In genomic region chr17:26932839-26933398, GRCm38 (mm10) we compare ENCODE assay signal across 8 mouse cellular contexts. TPM values are rescaled to one million over a fixed set of nuclear protein-coding genes. Genes with fewer than 3 reads are reported as not detected.
DNase-seq lines count a peak whose midpoint lies in the region; ATAC-seq and TF ChIP-seq lines count a peak whose summit lies in the region.

Gene Phf1, plus strand, starts transcription at chr17:26933052.

- in situ Hi-C loops in ES-E14 (cut with MboI; ENCODE audit: low sequenced_read_pairs in 2 of 2, unreplicated experiment in 2 of 2) = no loop called here

- TF ChIP-seq CTCF in liver, postnatal 0 days (IDR thresholded peaks at IDR 0.05; ENCODE audit: low read depth) = no peak; the same call in none of the 2 replicates

- H3K9me3 ChIP-seq in ES-E14 (ENCODE audit: control insufficient read depth, insufficient read depth, low read depth, low read length) = no peaks in the 10 kb centered on the region
- no peaks in the 10 kb centered on the region for H3K9me3 ChIP-seq in forebrain, embryonic 16.5 days (ENCODE audit: control insufficient read depth, low read length)
- H3K9me3 ChIP-seq in liver, postnatal 0 days (ENCODE audit: low read length) = no peaks in the 10 kb centered on the region
- no peaks in the 10 kb centered on the region for H3K9me3 ChIP-seq in neural tube, embryonic 13.5 days

- peaks cover 6 to 9% of the 10 kb centered on the region in 2 experiments; a peak in 2 of 4 replicates for H3K4me1 ChIP-seq in ES-E14 (ENCODE audit: control insufficient read depth in 2 of 2, insufficient read depth in 2 of 2, low read length in 2 of 2, poor library complexity in 1 of 2)
- H3K4me1 ChIP-seq in forebrain, embryonic 16.5 days (replicated peaks; ENCODE audit: control insufficient read depth, insufficient read depth, low read length) = peaks cover 18% of the 10 kb centered on the region
- H3K4me1 ChIP-seq in liver, postnatal 0 days (ENCODE audit: insufficient read depth) = peaks cover 22% of the 10 kb centered on the region
- peaks cover 30% of the 10 kb centered on the region for H3K4me1 ChIP-seq in neural tube, embryonic 13.5 days (replicated peaks)

- DNase-seq in ES-E14 (ENCODE audit: low read depth, low spot score) = peak; percentile 89
- DNase-seq in cerebellum, adult 18-20 months = peak; percentile 95 to 98
- peak; percentile 93 for DNase-seq in heart, postnatal 25 days (ENCODE audit: low spot score)
- peak; percentile 97 for DNase-seq in layer of hippocampus, adult 11-12 months (ENCODE audit: low spot score)
- DNase-seq in liver, postnatal 0 days = peak; percentile 99
- peak; percentile 84 for DNase-seq in telencephalon, adult 2 months (ENCODE audit: low read depth, low spot score)

- H3K27ac ChIP-seq in ES-E14 (ENCODE audit: insufficient read depth, low read depth, low read length, poor library complexity, severe bottlenecking) = no peak within 1 kb of the TSS; the same call in 1 of the 2 replicates
- H3K27ac ChIP-seq in forebrain, embryonic 16.5 days (ENCODE audit: low read length) = peak within 1 kb of the TSS; percentile 90
- peak within 1 kb of the TSS; percentile 68 for H3K27ac ChIP-seq in liver, postnatal 0 days (ENCODE audit: low read depth)
- H3K27ac ChIP-seq in neural tube, embryonic 13.5 days (replicated peaks) = peak within 1 kb of the TSS; percentile 88

- H3K36me3 ChIP-seq in ES-E14 (ENCODE audit: control insufficient read depth, insufficient read depth, low read length, poor library complexity, severe bottlenecking) = peaks cover 43% of the 10 kb centered on the region
- H3K36me3 ChIP-seq in forebrain, embryonic 16.5 days (ENCODE audit: control insufficient read depth, insufficient read depth) = 0 out of 2 replicates have a peak, but pooled peaks cover 2% of the 10 kb centered on the region
- peaks cover 27% of the 10 kb centered on the region for H3K36me3 ChIP-seq in liver, postnatal 0 days (replicated peaks; ENCODE audit: insufficient read depth, low read length)
- peaks cover 38% of the 10 kb centered on the region for H3K36me3 ChIP-seq in neural tube, embryonic 13.5 days

- no peaks in the 10 kb centered on the region for H3K27me3 ChIP-seq in forebrain, embryonic 16.5 days (replicated peaks; ENCODE audit: control insufficient read depth, insufficient read depth, low read length)
- no peaks in the 10 kb centered on the region for H3K27me3 ChIP-seq in liver, postnatal 0 days (ENCODE audit: insufficient read depth, low read length)
- H3K27me3 ChIP-seq in neural tube, embryonic 13.5 days = no peaks in the 10 kb centered on the region

- intact Hi-C loops in heart, postnatal 25 days (cut with DNase I) = no loop called here

- H3K9ac ChIP-seq in ES-E14 (ENCODE audit: insufficient read depth, low read depth, low read length, poor library complexity, severe bottlenecking) = peak within 1 kb of the TSS; percentile 41
- H3K9ac ChIP-seq in forebrain, embryonic 16.5 days (replicated peaks; ENCODE audit: low read depth, low read length) = peak within 1 kb of the TSS; percentile 73
- peak within 1 kb of the TSS; percentile 83 for H3K9ac ChIP-seq in liver, postnatal 0 days (replicated peaks)
- peak within 1 kb of the TSS; percentile 89 for H3K9ac ChIP-seq in neural tube, embryonic 13.5 days

- peak; percentile 85 for ATAC-seq in forebrain, embryonic 16.5 days
- ATAC-seq in liver, postnatal 0 days = peak; percentile 96
- ATAC-seq in neural tube, embryonic 13.5 days (ENCODE audit: low read depth) = peak; percentile 81

- under 1% methylated on average over 36 of the region's 43 CpGs for WGBS in forebrain, embryonic 16.5 days
- under 1% methylated on average over 26 of the region's 43 CpGs for WGBS in liver, postnatal 0 days (ENCODE audit: insufficient replicate concordance)
- under 1% methylated on average over 43 of the region's 43 CpGs for WGBS in neural tube, embryonic 13.5 days

- peak within 1 kb of the TSS; percentile 59 to 79 for H3K4me3 ChIP-seq in ES-E14 (ENCODE audit: insufficient read depth in 1 of 2, low read depth in 1 of 2, low read length in 2 of 2, poor library complexity in 1 of 2, severe bottlenecking in 1 of 2)
- peak within 1 kb of the TSS; percentile 78 for H3K4me3 ChIP-seq in forebrain, embryonic 16.5 days (replicated peaks; ENCODE audit: low read length)
- peak within 1 kb of the TSS; percentile 74 for H3K4me3 ChIP-seq in liver, postnatal 0 days (ENCODE audit: low read depth, low read length)
- H3K4me3 ChIP-seq in neural tube, embryonic 13.5 days = peak within 1 kb of the TSS; percentile 63

- TF ChIP-seq EP300 in liver, postnatal 0 days (IDR thresholded peaks at IDR 0.05; ENCODE audit: low read depth) = no peak

- peak within 1 kb of the TSS; percentile 87 for H3K4me2 ChIP-seq in forebrain, embryonic 16.5 days (ENCODE audit: low read length)
- H3K4me2 ChIP-seq in liver, postnatal 0 days (ENCODE audit: low read depth, low read length) = peak within 1 kb of the TSS; percentile 89
- H3K4me2 ChIP-seq in neural tube, embryonic 13.5 days = peak within 1 kb of the TSS; percentile 91

TF ChIP-seq in ES-E14, 5 proteins besides CTCF, POLR2A, EP300 and RAD21:
- TF ChIP-seq CHD2 (IDR thresholded peaks at IDR 0.05; ENCODE audit: low read depth, low read length) (no peak), ZC3H11A (IDR thresholded peaks at IDR 0.05; ENCODE audit: borderline replicate concordance, low read depth, low read length) (no peak), HCFC1 (IDR thresholded peaks at IDR 0.05; ENCODE audit: borderline replicate concordance, insufficient read depth, low read length) (no peak), ZNF384 (IDR thresholded peaks at IDR 0.05; ENCODE audit: low read depth, low read length) (no peak), MAFK (IDR thresholded peaks at IDR 0.05; ENCODE audit: insufficient read depth, low read depth, low read length) (no peak)

RNA-seq across cellular contexts. Expression of gene Phf1, which starts in this region (rescaled TPM):
- 9.4 and 13.3 TPM in 2 replicates for total RNA-seq in ES-E14 (2012; rRNA removed)
- 16.2 and 19.7 TPM in 2 replicates for polyA plus RNA-seq in forebrain, embryonic 16.5 days (2015; fragmentation: Nextera tagmentation; extraction: Ambion mirVana)
- total RNA-seq in heart, postnatal 25 days (2021) = 10 to 100 TPM; 10.8 to 12.3 TPM
- 2.5 and 2.7 TPM in 2 replicates for polyA plus RNA-seq in liver, postnatal 0 days (2015; fragmentation: Nextera tagmentation; extraction: Ambion mirVana)
- 17.3 and 19.1 TPM in 2 replicates for polyA plus RNA-seq in neural tube, embryonic 13.5 days (2015; fragmentation: Nextera tagmentation; extraction: Ambion mirVana)
